Mouse (Mus musculus) stomach, postnatal 0 days (tissue): ENCODE measurements at regions not wholly inside any gene's neighbourhood (a gene's known extent, or its start where the extent isn't known, plus 50 kb on each side); places are given as distances from the start of the nearest gene placed in this dataset.

Experiments used
- CTCF ChIP-seq: IDR thresholded peaks from 2 replicates; pipeline ENCODE4 v1.5.1; 2016; ENCODE audit warnings: antibody characterized with exemption, low read depth, mild to moderate bottlenecking, moderate library complexity
- EP300 ChIP-seq: optimal IDR thresholded peaks from 2 replicates; pipeline ENCODE3; 2016; ENCODE audit warnings: antibody characterized with exemption

DNA sequence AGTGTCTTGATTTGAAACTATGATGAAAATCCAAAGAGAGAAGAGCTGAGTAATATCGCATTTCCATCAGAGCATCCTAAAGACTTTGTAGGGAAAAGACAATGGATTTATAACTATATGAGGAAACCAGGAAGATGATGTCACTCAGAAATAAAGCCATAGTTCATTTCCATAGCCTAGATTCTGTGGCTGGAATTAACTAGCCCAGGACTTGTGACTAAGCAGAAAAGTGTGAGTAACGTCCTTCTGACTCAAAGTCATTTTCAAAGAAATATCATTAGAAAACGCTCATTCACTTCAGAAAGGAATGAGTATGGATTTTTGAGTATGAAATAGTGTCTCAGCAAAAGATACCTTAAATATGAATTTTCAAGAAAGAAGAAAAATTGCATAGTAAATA is 179.9 kb upstream of the Crbn start:
- TF ChIP-seq CTCF (no peak), EP300 (no peak)
